Mouse (Mus musculus): ENCODE measurements at regions not wholly inside any gene's neighbourhood (a gene's known extent, or its start where the extent isn't known, plus 50 kb on each side); places are given as distances from the start of the nearest gene placed in this dataset.
A peak's percentile ranks its signal among the peaks of the same experiment; 100 is the strongest.

- ATAC-seq: peak; percentile 88
Measured at GRCm38 (mm10) chr1:95762244-95762643, 94.9 kb upstream of the St8sia4 start.

DNA sequence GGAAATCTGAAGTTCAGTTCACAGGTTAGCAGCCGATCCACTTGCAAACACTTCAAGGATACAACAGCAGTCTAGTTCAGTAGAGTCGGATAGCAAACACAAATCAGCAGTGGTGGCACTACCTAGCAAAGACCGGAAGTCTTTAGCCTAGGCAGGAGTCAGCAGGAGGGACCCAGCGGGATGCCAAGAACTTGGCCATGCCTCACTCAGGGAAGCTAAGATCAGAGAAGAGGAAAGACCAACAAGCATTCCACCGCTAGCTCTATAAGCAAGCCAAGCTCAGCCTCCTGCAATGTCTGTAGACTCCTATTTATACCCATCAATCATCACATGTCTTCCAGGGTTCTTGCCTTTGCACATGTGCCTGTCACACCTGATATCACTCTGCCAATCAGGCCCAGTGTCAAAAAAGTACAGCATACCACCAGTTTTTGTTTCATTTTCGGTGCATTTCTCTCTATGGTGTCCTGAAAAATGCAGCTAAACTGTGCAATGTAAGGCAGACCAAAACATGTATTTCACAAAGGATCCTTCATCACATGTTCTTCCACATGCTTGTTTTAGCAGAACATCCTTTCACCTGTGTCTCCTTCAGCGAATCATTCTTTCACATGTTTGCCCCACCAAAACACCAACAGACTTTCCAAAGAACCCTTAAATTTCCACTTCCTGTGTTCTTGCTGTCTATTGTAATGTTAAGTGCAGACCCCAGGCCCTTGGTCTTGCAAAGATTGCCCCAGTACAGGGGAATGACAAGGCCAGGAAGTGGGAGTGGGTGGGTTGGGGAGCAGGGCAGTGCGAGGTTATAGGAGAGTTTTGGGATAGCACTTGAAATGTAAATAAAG is 86.9 kb upstream of the St8sia4 start:
- peak; percentile 92 for ATAC-seq

GRCm38 (mm10) chr1:95753517-95753916 is 86.1 kb upstream of the St8sia4 start:
- no peak for ATAC-seq

GRCm38 (mm10) chr1:95748940-95749339 is 81.6 kb upstream of the St8sia4 start:
- ATAC-seq: no peak

- ATAC-seq: peak; percentile 80
Measured at GRCm38 (mm10) chr1:95747287-95747686, 79.9 kb upstream of the St8sia4 start.

GRCm38 (mm10) chr1:95744446-95744845 is 77.1 kb upstream of the St8sia4 start:
- ATAC-seq: peak; percentile 42

DNA sequence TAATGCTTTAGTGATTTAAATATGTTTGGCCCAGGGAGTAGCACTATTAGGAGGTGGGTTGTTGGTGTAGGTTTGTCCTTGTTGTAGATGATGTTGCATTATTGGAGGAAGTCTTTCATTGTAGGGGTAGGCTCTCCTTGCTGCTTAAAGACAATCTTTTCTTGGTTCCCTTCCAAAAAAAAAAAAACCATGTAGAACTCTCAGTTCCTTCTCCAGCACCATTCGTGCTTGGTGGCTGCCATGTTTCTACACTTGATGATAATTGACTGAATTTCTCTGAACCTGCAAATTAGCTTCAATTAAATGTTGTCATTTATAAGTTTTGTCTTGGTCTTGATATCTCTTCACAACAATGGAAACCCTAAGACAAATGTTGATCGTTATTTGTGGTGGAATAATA is 76.0 kb upstream of the St8sia4 start:
- ATAC-seq: no peak

DNA sequence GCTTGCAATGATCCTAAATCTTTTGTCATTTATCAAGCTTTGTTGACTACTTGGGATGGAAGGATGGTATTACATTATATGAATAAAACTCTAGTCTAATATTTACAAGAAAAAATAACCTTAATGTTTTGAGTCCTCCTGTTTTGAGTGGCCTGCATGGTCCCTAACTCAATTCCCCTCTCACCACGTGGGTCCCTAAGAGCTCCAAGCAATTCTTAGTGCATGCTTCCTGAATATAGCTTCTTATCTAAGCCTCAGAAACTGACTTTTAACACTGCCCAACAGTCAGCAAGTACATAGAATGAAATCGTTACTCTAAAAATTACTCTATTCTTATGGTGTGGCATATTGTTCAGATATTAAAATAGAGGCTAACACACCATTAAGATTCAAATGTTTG is 52.1 kb upstream of the St8sia4 start:
- no peak for ATAC-seq

DNA sequence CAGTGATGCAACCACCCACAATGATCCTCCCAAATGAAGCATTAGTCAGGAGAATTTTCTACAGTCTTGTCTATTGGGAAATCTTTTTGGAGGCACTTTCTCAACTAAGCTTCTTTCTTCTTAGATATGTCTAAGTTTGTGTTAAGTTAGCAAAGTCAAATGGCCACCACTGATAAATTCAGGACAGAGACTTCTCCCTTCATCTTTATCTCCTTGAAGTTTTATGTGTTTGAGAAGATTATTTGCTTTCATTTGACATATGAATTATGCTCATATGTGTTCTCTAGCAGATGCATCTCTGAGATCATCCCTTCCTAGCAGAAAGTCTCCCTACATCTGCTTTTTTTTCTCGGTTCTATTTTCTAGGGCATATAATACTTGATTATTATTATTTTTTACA is 51.4 kb upstream of the St8sia4 start:
- no peak for ATAC-seq
